Mouse (Mus musculus) heart, adult 9 months (tissue): ENCODE data around the gene Gpsm2.
"Not testable (repeated sequence)": the region's sequence is repeated elsewhere in the genome, so short reads cannot be mapped to it uniquely, and the experiment has no call there.

Source experiments
- DNase-seq, 2 experiments: peaks; one replicate each; pipeline ENCODE4 v3.0.0; 2022; ENCODE audit warnings: low spot score in 2 of 2

Gpsm2 gene

DNA sequence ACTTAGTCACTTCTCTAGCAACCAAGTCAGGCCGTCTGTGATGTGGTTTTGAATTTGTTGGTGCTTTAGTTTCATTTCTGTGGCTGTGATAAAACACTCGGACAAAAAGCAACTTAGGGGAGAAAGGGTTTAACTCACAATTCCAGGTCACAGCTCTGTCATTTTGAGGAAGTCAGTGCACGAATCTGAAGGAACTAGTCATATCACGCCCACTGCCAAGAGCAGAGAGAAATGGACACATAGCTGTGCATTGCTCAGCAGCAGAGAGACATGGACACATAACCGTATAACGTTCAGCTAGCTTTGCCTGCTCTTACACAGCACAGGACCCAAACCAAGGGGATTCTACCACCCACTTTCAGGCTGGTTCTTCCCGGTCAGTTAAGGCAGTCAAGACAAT is 4.3 kb upstream of the Gpsm2 start:
- DNase-seq, result no peak

DNA sequence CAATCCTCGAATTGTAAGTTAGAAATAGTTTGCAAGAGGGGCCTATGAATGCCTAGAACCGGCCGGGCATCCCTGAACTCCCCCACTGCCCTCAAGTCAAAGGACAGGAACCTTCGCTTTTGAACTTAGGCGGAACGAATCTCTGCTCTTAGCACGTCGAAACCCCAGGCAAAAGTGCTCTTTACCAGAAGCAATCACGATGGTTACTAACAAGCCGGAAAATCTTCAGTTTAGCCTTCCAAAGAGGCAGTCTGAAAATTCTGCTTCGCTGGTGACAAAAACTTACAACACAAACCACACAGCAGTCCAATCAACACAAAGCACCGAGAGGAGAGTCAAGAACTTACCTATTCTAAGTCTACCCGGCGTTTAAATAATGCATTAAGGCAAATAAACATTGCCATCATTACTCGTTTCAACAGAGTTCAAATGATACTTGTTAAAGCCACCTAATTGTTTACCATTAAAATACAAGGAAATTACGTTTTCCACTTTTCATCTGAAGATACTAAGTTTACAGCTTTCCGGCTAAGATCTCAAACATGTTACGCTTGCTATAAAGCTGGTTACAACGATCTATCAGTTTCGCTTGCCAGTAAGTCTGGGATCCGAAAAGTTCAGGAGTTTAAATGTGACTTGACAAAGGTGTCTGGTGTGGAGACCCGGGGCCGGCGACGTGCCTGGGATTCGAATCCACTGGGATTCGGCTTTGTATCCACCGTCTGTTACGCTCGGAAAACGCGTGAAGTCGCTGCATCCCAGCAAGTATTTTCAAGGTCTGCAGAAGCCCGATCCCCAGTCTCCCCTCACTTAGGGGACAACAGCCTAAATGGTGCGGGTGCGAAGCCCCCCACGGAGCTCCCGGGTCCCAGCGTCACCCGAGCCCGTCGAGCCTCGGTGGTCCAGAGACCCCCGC is 775 bp downstream of the Gpsm2 start:
- peak; percentile 27 to 31 for DNase-seq

DNA sequence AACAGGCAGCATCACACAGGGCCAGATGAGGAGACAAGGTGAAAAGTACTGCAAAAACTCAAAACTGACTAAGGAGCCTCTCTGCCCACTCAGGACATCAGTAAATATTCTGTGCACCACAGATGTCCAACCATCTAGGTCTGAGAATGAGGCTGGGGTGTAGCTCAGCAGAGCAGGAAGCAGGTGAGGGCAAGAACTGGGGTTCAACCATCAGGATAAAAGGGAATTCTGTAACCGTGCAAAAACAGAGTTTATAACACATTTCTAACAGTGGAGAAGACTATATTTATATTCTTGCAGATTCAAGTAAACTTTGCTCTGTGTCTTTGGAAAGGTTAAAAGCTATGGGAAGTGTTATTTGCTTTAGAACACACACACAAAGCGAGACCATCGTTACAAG is 2.3 kb downstream of the Gpsm2 start:
- no peak for DNase-seq

DNA sequence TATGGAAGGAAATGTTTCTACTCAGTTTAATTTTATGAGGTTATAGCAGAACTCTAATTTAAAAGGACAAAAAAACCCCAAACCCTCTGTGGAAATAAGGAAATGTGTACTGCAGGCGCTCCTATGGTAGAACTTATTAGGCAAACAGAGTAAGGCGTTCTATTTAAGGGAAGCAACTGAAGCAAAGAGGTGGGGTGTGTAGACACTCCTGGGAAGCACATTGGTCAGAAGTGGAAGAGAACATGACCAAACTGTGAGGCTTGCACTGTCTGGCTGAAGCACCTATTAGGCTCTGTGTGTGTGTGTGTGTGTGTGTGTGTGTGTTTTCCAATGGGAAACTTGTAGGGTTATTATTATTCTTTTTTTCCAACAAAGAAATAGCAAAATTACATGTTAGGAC is 2.8 kb downstream of the Gpsm2 start:
- DNase-seq, result no peak

DNA sequence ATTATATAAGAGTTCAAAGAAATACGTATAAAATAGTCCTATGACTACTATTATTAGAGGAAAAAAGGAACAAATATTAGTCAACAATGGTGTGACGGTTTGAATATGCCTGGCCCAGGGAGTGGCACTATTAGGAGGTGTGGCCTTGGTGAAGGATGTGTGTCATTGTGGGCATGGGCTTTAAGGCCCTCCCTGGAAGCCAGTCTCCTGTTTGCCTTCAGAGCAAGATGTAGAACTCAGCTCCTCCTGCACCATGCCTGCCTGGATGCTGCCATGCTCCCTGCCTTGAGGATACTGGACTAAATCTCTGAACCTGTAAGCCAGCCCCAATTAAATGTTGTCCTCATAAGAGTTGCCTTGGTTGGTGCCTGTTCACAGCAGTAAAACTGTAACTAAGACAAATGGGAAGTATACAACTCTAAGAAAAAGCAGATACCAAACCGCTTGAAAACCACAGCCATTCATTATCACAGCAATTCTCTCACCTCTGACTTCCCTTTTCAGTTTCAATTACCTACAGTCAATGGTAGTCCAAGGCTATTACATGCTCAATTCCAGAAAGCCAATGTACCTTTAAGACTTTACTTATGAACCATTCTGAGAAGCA is 4.1 kb downstream of the Gpsm2 start:
- DNase-seq, result no peak

DNA sequence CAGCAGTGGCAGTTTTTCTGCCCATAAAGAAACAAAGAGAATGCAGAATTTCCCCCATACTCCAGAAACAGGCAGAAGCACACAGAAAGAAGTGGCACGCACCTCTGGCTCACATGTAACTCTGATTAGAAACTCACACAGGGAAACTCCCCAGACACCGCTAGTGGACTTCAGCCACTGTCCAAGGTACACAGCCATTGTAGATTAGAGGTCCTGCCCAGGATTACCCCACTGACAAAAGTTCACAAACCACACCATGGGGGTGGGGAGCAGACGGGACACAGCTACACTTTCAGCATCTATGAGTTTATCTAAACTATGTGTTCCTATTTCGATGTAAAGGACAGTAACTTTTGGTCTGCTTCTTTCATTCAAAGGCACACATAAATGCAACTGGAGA is 7.3 kb downstream of the Gpsm2 start:
- DNase-seq, result no peak

DNA sequence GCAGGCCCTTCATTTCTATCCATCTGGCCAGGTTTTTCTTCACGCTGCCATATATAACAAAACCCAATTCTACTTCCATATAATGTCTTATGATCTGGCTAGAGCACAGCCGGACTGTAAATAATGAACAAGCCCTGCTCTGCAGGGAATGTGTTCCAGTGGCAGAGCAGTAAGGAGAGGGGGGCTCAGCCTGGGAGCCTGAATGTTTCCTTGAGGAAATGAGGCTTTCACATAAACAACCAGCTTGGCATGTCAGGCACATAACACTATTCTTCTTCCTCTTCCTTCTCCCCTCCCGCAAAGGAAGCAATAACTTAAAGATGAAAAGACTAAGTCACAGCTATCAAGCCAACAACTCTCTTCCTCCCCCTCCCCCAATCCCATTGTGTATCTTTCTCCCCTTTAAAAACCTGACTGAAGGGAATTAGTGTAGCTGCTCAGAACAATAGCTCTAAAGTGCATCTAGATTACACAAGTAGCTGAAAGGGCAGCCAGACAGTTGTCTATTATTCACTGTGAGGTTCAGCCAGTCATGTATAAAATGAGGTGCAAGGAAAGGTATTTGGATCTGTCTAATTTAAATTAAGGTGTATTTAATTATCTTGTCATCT is 8.9 kb downstream of the Gpsm2 start:
- DNase-seq, result no peak

DNA sequence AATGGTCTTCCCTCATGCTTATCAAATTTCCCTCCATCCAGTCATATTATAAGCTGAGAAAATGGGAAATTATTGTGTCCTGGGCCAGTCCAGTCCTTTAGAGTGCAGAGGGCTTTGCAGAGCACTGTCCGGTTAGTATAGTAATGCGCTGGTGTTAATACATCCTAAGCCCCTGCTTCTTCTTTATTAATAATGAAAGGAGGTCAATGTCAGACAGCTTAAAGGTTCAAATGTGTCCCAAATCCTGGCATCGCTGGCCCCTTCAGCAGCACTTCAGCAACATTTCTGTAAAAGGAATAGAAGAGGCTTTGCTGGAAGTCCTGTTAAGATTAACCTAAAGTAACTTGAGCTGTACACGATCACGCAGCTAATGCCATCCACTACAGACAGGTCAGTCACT is 10.8 kb downstream of the Gpsm2 start:
- no peak for DNase-seq

DNA sequence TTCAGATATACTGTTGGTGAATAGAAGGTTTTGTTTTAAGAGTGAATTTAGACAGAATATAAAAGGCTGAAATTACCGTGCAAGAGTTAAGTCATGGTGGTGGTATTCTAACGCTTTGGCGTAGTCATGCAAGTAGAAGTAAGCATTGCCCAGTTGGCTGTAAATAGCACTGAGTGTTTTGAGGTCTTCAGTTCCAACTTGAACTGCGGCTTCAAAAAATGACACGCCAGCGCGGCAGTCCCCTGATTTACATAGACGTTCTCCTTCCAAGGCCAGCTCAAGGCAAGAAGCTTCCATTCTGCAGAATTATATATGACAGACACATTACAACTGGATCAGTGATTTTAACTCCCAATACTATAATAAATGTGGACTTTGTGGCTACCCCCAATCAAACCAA is 19.3 kb downstream of the Gpsm2 start:
- DNase-seq, result no peak

DNA sequence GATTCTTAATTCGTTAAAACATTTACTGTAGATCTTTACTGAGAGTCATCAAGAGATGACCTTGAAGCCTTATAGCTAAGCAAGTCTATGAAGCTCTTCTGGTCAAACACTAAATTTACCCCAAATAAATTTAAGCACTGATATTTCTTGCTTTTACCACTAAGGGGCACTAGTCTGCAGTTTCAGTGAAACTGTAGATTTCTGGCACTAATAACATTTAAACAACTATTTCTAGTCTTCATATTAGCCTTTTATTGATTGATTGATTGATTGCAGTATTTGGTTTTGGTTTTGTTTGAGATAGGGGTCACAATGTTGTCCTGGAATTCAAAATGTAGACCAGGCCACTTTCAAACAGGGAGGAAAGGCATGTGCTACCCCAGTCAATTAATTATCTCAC is 20.9 kb downstream of the Gpsm2 start:
- no peak for DNase-seq

DNA sequence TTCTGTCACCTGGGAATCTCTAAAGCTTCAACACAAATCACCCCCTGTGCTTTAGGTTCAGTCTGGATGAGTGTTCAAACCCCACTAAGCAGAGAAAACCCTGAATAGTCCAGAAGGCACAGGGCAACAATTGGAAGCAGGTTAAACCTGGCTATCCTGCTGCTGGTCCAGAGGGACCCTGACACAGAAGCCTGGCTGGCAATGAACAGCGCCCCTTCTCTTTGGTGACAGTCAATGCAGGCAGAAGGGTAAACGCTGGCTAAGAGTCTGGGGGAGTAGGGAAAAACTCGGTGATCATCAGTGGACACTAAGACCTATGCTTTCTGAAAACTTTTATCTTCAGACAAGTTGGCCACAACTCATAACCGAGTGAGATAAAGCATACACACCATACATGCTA is 22.3 kb downstream of the Gpsm2 start:
- DNase-seq, result no peak

DNA sequence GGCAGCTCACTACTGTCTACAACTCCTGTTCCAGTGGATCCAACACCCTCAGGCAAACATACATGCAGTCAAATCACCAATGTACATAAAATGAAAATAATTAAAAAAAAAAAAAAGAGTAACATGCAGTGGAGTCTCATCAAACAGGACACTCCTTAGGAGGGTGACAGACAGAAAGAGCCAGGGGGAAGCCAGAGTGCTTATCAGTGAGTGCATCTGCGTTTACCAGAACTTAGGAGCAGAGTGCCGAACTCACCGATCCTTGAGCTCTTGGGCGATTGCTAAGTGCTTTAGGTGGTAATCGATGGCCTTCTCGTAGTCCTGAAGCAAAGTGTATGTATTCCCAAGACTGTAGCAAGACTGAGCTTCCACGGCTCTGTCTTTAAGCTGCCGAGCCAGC is 23.4 kb downstream of the Gpsm2 start:
- no peak for DNase-seq

DNA sequence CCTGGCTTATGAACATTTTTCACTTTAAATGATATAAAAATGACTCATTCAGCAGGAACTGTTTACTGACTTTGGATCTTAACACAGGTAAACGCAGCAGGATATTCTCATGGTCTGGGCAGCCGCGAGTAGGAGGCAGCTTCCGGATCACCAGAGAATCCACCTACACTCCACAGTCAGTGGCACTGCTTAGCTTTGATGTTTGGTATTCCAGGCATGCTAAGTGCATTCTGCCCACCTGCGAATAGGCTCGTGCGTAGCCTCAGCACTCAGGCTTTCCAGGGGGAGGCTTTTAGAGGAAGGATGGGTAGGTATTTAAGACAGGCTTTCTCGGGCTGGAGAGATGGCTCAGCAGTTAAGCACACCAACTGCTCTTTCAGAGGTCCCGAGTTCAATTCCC is 27.8 kb downstream of the Gpsm2 start:
- no peak for DNase-seq

DNA sequence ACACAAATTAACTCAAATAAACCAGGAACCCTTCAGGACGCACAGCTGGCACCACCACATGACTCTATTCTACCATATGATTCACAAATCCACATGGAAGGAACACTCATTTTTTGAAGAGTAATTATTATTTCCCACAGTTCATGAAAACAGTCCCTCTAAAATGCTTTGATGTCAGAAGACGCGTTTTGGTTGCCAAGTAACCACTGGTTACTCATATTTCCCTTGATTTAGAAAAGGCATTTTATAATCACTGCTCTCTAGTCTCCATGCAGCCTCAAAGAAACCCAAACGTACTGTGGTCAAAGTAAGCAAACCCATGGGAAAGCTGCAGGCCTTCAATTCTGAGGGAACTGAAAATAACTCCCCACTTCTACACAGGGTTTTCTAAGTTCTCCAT is 32.1 kb downstream of the Gpsm2 start:
- DNase-seq, result no peak

DNA sequence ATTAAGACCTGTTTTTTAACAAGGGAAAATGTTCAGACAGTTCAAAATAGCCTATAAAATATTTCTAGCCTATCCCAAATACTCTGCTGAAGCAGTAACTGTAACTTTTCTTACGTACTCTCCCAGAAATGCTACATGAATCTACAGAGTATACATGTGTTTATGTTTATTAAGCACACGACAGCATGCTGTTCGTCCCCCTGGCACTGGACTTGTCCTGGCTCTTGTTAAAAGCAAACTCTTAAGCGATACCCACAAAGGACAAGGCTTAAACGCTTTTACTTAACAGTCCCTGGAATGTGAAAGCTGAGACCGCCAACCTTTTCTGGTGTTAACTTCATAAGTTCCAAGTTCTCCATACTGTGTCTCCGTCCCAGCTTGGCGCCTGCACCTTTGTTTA is 32.7 kb downstream of the Gpsm2 start:
- no peak for DNase-seq

DNA sequence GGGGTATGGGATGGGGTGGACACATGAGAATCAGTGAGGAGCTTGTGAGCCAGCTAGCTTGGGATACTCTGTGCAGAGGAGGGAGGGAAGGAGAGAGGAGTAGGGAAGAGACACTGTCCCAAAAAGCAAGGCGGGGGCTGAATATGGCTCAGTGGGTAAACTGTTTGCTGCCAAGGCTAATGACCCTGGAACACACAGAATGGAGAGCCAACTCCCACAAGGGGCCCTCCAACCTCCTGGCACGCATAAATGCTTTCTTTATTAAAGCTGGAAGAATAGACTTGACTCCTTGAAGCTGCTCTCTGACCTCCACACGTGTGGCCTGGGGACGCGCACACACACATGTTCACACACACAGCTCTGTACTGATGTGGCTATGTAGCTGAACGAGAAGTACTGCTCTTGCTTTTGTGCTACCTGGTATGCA is 33.1 kb downstream of the Gpsm2 start:
- no peak for DNase-seq

DNA sequence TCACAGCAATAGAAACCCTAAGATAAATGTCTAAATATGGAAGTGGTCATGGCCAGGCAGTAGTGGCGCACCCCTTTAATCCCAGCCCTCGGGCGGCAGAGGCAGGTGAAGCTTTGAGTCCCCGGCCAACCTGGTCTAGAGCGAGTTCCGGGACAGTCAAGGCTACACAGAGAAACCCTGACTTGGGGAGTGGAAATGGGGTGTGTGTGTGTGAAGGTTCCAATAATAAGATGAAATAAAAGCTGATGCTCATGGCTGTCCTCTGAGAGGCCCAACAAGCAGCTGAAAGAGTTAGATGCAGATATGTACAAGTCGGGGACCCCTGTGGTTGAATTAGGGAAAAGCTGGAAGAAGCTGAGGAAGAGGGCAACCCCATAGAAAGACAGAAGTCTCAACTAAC is 36.4 kb downstream of the Gpsm2 start:
- no peak for DNase-seq

DNA sequence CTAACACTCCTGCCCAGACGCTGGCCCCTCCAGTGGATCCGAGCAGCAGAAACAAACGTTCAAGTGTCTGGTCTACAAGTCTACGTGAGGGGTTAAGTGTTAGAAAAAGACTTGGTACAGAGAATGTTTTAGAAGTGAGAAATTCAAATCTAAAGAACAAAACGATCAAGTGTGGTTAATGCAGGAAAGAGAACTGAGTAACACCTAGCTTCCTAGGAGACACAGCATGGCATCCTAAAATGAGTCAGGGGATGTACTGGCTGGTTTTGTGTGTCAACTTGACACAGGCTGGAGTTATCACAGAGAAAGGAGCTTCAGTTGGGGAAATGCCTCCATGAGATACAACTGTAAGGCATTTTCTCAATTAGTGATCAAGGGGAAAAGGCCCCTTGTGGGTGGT is 38.5 kb downstream of the Gpsm2 start:
- not testable (repeated sequence) for DNase-seq

DNA sequence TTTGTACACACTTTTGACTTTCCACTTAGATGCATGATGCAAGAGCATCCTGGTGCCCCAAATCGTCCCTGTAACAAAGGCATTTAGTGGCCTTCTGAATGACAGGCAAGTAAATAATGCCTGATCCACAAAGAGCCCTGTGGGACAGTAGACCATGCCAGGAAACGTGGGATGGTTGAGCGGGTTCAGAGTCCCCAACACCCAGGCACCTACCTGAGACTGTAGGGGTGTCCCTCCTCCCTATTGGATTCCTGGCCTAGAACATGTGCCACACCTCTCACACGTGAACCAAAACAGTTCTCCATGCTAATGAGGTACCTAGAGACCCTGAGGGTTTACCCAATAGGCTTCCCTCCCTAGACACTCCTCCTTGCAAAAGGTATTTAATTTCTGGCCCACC is 41.1 kb downstream of the Gpsm2 start:
- no peak for DNase-seq

DNA sequence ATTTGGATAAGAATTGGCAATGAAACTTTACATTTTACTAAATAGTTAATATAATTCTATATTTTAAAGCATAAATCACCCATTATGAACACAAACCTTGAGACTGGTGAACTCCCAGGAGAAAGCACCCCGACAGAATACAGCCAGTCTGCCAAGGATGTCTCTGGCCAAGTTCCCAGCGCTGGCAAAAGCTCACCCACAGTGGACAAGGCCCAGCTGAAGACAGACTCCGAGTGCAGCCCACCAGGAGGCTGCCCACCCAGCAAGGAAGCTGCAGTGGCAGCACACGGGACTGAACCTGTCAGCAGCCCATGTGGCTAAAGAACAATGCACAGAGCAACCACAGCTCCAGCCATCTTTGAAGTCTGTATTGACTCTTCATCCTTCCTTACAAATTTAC is 45.5 kb downstream of the Gpsm2 start:
- DNase-seq, result no peak

DNA sequence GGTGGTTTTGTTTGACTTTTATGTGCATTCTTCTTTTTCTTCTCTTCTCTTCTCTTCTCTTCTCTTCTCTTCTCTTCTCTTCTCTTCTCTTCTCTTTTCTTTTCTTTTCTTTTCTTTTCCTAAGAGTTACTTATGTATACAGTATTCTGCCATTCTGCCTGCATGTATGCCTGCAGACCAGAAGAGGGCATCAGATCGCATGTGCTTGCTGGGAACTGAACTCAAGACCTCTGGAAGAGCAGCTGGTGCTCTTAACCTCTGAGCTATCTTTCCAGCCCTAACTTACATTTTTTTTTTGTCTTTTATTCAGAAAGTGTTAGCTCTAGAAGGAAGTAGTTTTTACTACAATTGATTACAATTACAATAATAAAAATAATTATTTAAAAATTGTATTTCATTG is 61.2 kb downstream of the Gpsm2 start:
- no peak for DNase-seq

DNA sequence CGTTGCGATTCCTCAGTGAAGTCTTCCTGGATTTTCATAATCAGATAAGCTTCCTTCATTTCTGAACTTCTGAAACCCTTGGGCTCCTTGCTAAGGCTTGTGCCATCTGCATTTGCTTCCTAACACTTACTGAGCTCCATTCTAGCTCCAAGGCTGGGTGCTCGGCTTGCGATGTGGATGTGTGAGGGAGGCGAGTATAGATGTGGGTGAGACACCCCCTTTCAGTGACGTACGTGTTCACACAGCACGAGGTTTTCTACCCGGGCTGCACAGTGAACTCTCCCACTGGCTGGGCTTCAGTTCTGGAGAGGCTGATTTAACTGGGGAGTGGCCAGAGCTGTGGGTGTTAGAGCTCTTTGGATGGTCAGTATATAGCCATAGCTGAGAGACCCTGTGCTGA is 63.5 kb downstream of the Gpsm2 start:
- DNase-seq, result no peak

DNA sequence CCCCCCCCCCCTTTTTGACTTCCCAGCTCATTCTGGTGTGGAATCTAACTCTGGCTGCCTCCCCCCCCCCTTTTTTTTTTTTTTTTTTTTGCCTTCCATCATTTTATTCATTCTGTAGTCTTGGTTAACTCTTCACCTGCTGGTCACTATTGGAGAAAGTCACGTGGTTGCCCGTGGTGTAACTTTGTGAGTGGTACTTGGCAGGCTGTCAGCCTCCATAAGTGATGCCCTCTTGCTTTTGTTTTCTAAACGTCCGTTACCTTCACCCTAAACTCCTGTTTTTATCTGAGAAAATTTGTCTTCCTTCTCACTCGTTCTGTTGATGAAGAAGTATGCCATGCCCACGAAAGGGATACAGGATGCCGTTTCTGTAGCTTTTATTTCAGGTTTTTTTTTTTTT is 66.6 kb downstream of the Gpsm2 start:
- DNase-seq, result no peak
